Mouse (Mus musculus) embryonic facial prominence, embryonic 10.5 days (tissue): ENCODE measurements around the gene Wfdc3. TPM values are rescaled to one million over a fixed set of nuclear protein-coding genes. Genes with fewer than 3 reads are reported as not detected.
A peak's percentile ranks its signal among the peaks of the same experiment; 100 is the strongest.

ENCODE experiments used
- DNase-seq: peaks from one replicate; pipeline ENCODE4 v3.0.0-alpha.2; 2017; ENCODE audit warnings: low spot score
- H3K27ac ChIP-seq: fragments of 300-500 bp; sonication (generic); replicated peaks from 2 replicates; pipeline ENCODE4 v1.5.1; 2016; ENCODE audit warnings: mild to moderate bottlenecking
- H3K27me3 ChIP-seq: fragments of 300-500 bp; sonication (generic); replicated peaks from 2 replicates; pipeline ENCODE4 v1.6.1; 2016; ENCODE audit warnings: low read depth, mild to moderate bottlenecking; ENCODE audit not compliant: poor library complexity, severe bottlenecking
- H3K36me3 ChIP-seq: fragments of 300-500 bp; sonication (generic); replicated peaks from 2 replicates; pipeline ENCODE4 v1.6.1; 2016; ENCODE audit warnings: mild to moderate bottlenecking, moderate library complexity
- H3K4me1 ChIP-seq: fragments of 300-500 bp; sonication (generic); 2 replicates; pipeline ENCODE4 v1.6.1; 2016
- H3K4me3 ChIP-seq: fragments of 300-500 bp; sonication (generic); 2 replicates; pipeline ENCODE4 v1.5.1; 2016; ENCODE audit warnings: mild to moderate bottlenecking, moderate library complexity
- H3K9me3 ChIP-seq: fragments of 300-500 bp; sonication (generic); 2 replicates; pipeline ENCODE4 v1.6.1; 2016; ENCODE audit warnings: mild to moderate bottlenecking
- WGBS: fragments of 180-500 bp; shearing (Covaris S2); methylation state at CpG from one replicate; pipeline ENCODE4 v1.1.7; 2016; 5-methylcytosine and 5-hydroxymethylcytosine counted together
- polyA plus RNA-seq: library from polyadenylated mRNA; unstranded; fragments of >200 nt; fragmentation: Nextera tagmentation; extraction: Ambion mirVana; gene quantifications from 2 replicates; pipeline ENCODE4 v1.2.1, GENCODE M21; 2016

The Wfdc3 gene
- polyA plus RNA-seq, 1 experiment from 2014 or later, result 0.95 TPM

GRCm38 (mm10) chr2:164785481-164786387 lies 40.0 kb upstream of the Wfdc3 start, which contains the start of gene Snx21:
Gene Snx21, plus strand, starts transcription at chr2:164785823.
- Histone ChIP-seq H3K9me3 (no peaks in the 10 kb centered on the region), H3K27ac (peak within 1 kb of the TSS; percentile 87), H3K4me3 (peak within 1 kb of the TSS; percentile 79), H3K27me3 (peaks cover 13% of the 10 kb centered on the region; the same call in 1 of the 2 replicates), H3K4me1 (peaks cover 36% of the 10 kb centered on the region), H3K36me3 (peaks cover 18% of the 10 kb centered on the region; the same call in 1 of the 2 replicates)
- under 1% methylated on average over 89 of the region's 89 CpGs for WGBS
- peak; percentile 92 for DNase-seq

- H3K36me3 ChIP-seq, result peaks cover 12% of the 10 kb centered on the region; the same call in 1 of the 2 replicates
- 20% methylated on average over 7 of the region's 7 CpGs for WGBS
- H3K27ac ChIP-seq, result peak overlapping the region; percentile 87; the same call in 1 of the 2 replicates
- peaks cover 36% of the 10 kb centered on the region for H3K4me1 ChIP-seq
- no peak for DNase-seq
- H3K9me3 ChIP-seq, result no peaks in the 10 kb centered on the region
- H3K27me3 ChIP-seq, result peaks cover 13% of the 10 kb centered on the region; the same call in 1 of the 2 replicates
- H3K4me3 ChIP-seq, result peak overlapping the region; percentile 79
Measured at GRCm38 (mm10) chr2:164784869-164785420, 39.2 kb upstream of the Wfdc3 start.

- Histone ChIP-seq H3K9me3 (no peaks in the 10 kb centered on the region), H3K4me3 (no peak overlapping the region), H3K27ac (no peak overlapping the region), H3K36me3 (peaks cover 8% of the 10 kb centered on the region; the same call in 1 of the 2 replicates), H3K4me1 (peaks cover 36% of the 10 kb centered on the region), H3K27me3 (peaks cover 13% of the 10 kb centered on the region; the same call in 1 of the 2 replicates)
- DNase-seq, result no peak
- WGBS, result 75% methylated on average over 7 of the region's 7 CpGs
Measured at GRCm38 (mm10) chr2:164783926-164784581, 38.3 kb upstream of the Wfdc3 start.

- no peak for DNase-seq
- peaks cover 23% of the 10 kb centered on the region for H3K4me1 ChIP-seq
- H3K9me3 ChIP-seq, result no peaks in the 10 kb centered on the region
- H3K4me3 ChIP-seq, result no peak overlapping the region
- peaks cover 19% of the 10 kb centered on the region; the same call in 1 of the 2 replicates for H3K27me3 ChIP-seq
- no peaks in the 10 kb centered on the region for H3K36me3 ChIP-seq
- H3K27ac ChIP-seq, result no peak overlapping the region
- WGBS, result 74% methylated on average over 4 of the region's 4 CpGs
Measured at GRCm38 (mm10) chr2:164781876-164782275, 36.1 kb upstream of the Wfdc3 start.

GRCm38 (mm10) chr2:164779481-164780086 lies 33.9 kb upstream of the Wfdc3 start, which contains the start of gene Tnnc2:
Gene Tnnc2, minus strand, starts transcription at chr2:164779967.
- Histone ChIP-seq H3K36me3 (no peaks in the 10 kb centered on the region), H3K27me3 (0 out of 2 replicates have a peak, but pooled peaks cover 14% of the 10 kb centered on the region), H3K4me3 (no peak within 1 kb of the TSS), H3K4me1 (no peaks in the 10 kb centered on the region; the same call in 1 of the 2 replicates), H3K9me3 (no peaks in the 10 kb centered on the region), H3K27ac (no peak within 1 kb of the TSS)
- 72% methylated on average over 8 of the region's 8 CpGs for WGBS
- DNase-seq, result no peak

GRCm38 (mm10) chr2:164778809-164779208 lies 33.1 kb upstream of the Wfdc3 start:
- Histone ChIP-seq H3K9me3 (no peaks in the 10 kb centered on the region), H3K36me3 (peaks cover under 1% of the 10 kb centered on the region; the same call in 1 of the 2 replicates), H3K4me1 (no peaks in the 10 kb centered on the region), H3K4me3 (no peak overlapping the region), H3K27me3 (0 out of 2 replicates have a peak, but pooled peaks cover 11% of the 10 kb centered on the region), H3K27ac (no peak overlapping the region)
- WGBS, result 82% methylated on average over 7 of the region's 7 CpGs
- no peak for DNase-seq

- Histone ChIP-seq H3K9me3 (no peaks in the 10 kb centered on the region), H3K4me1 (0 out of 2 replicates have a peak, but pooled peaks cover 3% of the 10 kb centered on the region), H3K27me3 (0 out of 2 replicates have a peak, but pooled peaks cover 11% of the 10 kb centered on the region), H3K27ac (no peak overlapping the region), H3K36me3 (peaks cover 9% of the 10 kb centered on the region), H3K4me3 (no peak overlapping the region)
- 88% methylated on average over 11 of the region's 11 CpGs for WGBS
- no peak for DNase-seq
Measured at GRCm38 (mm10) chr2:164778015-164778287, 32.2 kb upstream of the Wfdc3 start.

GRCm38 (mm10) chr2:164777246-164778014 lies 31.7 kb upstream of the Wfdc3 start:
- H3K36me3 ChIP-seq, result peaks cover 15% of the 10 kb centered on the region
- H3K4me3 ChIP-seq, result no peak overlapping the region
- H3K27me3 ChIP-seq, result 0 out of 2 replicates have a peak, but pooled peaks cover 11% of the 10 kb centered on the region
- no peak for DNase-seq
- H3K27ac ChIP-seq, result no peak overlapping the region
- peaks cover 5% of the 10 kb centered on the region; the same call in 1 of the 2 replicates for H3K4me1 ChIP-seq
- H3K9me3 ChIP-seq, result no peaks in the 10 kb centered on the region
- WGBS, result 85% methylated on average over 30 of the region's 30 CpGs

- no peaks in the 10 kb centered on the region for H3K9me3 ChIP-seq
- 74% methylated on average over 17 of the region's 17 CpGs for WGBS
- H3K36me3 ChIP-seq, result peaks cover 21% of the 10 kb centered on the region
- H3K4me3 ChIP-seq, result no peak overlapping the region
- H3K4me1 ChIP-seq, result peaks cover 11% of the 10 kb centered on the region
- DNase-seq, result no peak
- H3K27ac ChIP-seq, result no peak overlapping the region
- 0 out of 2 replicates have a peak, but pooled peaks cover 11% of the 10 kb centered on the region for H3K27me3 ChIP-seq
Measured at GRCm38 (mm10) chr2:164776801-164777200, 31.1 kb upstream of the Wfdc3 start.

GRCm38 (mm10) chr2:164776130-164776529 lies 30.4 kb upstream of the Wfdc3 start:
- DNase-seq, result no peak
- Histone ChIP-seq H3K4me3 (no peak overlapping the region), H3K27me3 (0 out of 2 replicates have a peak, but pooled peaks cover 11% of the 10 kb centered on the region), H3K27ac (no peak overlapping the region), H3K9me3 (no peaks in the 10 kb centered on the region), H3K36me3 (peaks cover 28% of the 10 kb centered on the region), H3K4me1 (peaks cover 18% of the 10 kb centered on the region)
- 90% methylated on average over 6 of the region's 6 CpGs for WGBS

- DNase-seq, result no peak
- H3K9me3 ChIP-seq, result no peaks in the 10 kb centered on the region
- WGBS, result 85% methylated on average over 5 of the region's 5 CpGs
- peaks cover 28% of the 10 kb centered on the region for H3K4me1 ChIP-seq
- peaks cover 34% of the 10 kb centered on the region for H3K36me3 ChIP-seq
- no peak overlapping the region for H3K4me3 ChIP-seq
- H3K27ac ChIP-seq, result no peak overlapping the region
- 0 out of 2 replicates have a peak, but pooled peaks cover 11% of the 10 kb centered on the region for H3K27me3 ChIP-seq
Measured at GRCm38 (mm10) chr2:164773989-164774364, 28.2 kb upstream of the Wfdc3 start.
